Mouse (Mus musculus) neutrophil, adult 65 days (primary cell): Measurements from ENCODE around the gene Snrpa1. TPM values are rescaled to one million over a fixed set of nuclear protein-coding genes. Genes with fewer than 3 reads are reported as not detected.

ENCODE experiments used
- total RNA-seq: library from RNA; stranded (reverse); gene quantifications from 2 replicates; pipeline ENCODE4 v1.2.4, GENCODE M21; 2023

The Snrpa1 gene
- total RNA-seq = 21.9 and 26.5 TPM in 2 replicates

GRCm38 (mm10) chr7:66058703-66059102, at the start of gene Snrpa1:
Gene Snrpa1, plus strand, starts transcription at chr7:66059003.

GRCm38 (mm10) chr7:66043552-66044459, 15.0 kb upstream of the Snrpa1 start, which contains the start of gene Gm45213:
Gene Gm45213, plus strand, starts transcription at chr7:66043602.

GRCm38 (mm10) chr7:66079364-66080230, 20.8 kb downstream of the Snrpa1 start, which contains the start of gene Selenos:
Gene Selenos, plus strand, starts transcription at chr7:66079649.

GRCm38 (mm10) chr7:66108961-66109854, 50.4 kb downstream of the Snrpa1 start, which contains the start of gene Chsy1:
Gene Chsy1, plus strand, starts transcription at chr7:66109515.

Other genes with a start within 250 kb of the Snrpa1 start
- gene Pcsk6, start 197.3 kb upstream of the Snrpa1 start, total RNA-seq = 0.57 and 1.1 TPM in 2 replicates
- gene Gm45213, start 15.4 kb upstream of the Snrpa1 start, total RNA-seq = not detected in 2 replicates
- gene Selenos, start 20.6 kb downstream of the Snrpa1 start, total RNA-seq = 35.6 and 37.5 TPM in 2 replicates
- gene Chsy1, start 50.5 kb downstream of the Snrpa1 start, total RNA-seq = 38.6 and 48.2 TPM in 2 replicates